Mouse (Mus musculus) left cerebral cortex, postnatal 14 days (tissue): ENCODE results near the gene Hes1. TPM values are rescaled to one million over a fixed set of nuclear protein-coding genes. Genes with fewer than 3 reads are reported as not detected.

ENCODE experiments used
- DNase-seq, 2 experiments: peaks; one replicate each; pipeline ENCODE4 v3.0.0; 2021 to 2022; ENCODE audit warnings: low spot score in 2 of 2, mixed read lengths in 1 of 2
- intact Hi-C: fragments of 180-260 bp; cut with DNase I; formaldehyde crosslinking; loops from one replicate; pipeline ENCODE4 v1.15.1; 2025
- total RNA-seq, 2 experiments: library from RNA; stranded (reverse); gene quantifications; 2 replicates each; pipeline ENCODE4 v1.2.3; 2021

Hes1 gene
- total RNA-seq, 2 experiments from 2014 or later = 13.5 to 18.3 TPM

GRCm38 (mm10) chr16:30047010-30047409 is 17.2 kb upstream of the Hes1 start:
- intact Hi-C loops = no loop called here

GRCm38 (mm10) chr16:30047421-30047831 is 16.8 kb upstream of the Hes1 start:
- DNase-seq = no peak
- intact Hi-C loops = no loop called here

More at GRCm38 (mm10) chr16:30047010-30047409, 17.2 kb upstream of the Hes1 start:
- DNase-seq = no peak

DNA sequence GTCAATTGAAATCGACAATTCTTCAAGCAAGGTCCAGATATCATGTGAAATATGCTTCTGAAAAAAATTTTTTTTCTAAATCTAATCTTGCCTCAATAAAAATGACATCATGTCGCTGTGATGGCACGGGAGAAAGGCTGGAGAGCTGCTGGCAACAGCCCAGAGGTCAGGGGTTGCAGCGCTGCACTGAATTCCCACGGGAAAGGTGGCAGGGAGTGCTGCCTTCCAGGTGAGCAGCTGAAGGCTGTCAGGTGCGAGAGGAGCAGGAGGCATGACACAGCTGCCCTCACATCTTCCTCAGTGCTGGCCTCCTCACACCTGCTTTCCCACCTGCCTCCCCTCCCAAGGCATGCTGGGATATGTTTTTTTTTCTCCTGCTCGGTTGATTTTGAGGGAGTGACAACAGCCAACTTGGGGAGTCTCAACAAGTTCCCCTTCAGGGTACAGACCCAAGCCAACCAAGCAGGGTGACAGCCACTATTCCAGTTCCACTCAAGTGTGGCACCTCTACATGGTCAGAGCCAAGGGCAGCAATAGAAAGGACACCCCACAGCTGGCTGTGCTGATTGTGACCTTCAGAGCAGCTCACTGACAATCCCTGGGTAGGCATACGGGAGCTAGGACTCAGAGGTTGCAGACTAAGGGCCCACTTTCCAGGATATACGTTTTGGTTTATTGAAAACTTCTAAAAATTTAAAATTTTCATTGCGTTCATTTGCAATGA is 13.3 kb upstream of the Hes1 start:
- intact Hi-C loops = no loop called here

GRCm38 (mm10) chr16:30052271-30052670 is 11.9 kb upstream of the Hes1 start:
- intact Hi-C loops = no loop called here
- no peak for DNase-seq

More for the DNA sequence above, 13.3 kb upstream of the Hes1 start:
- DNase-seq = no peak

DNA sequence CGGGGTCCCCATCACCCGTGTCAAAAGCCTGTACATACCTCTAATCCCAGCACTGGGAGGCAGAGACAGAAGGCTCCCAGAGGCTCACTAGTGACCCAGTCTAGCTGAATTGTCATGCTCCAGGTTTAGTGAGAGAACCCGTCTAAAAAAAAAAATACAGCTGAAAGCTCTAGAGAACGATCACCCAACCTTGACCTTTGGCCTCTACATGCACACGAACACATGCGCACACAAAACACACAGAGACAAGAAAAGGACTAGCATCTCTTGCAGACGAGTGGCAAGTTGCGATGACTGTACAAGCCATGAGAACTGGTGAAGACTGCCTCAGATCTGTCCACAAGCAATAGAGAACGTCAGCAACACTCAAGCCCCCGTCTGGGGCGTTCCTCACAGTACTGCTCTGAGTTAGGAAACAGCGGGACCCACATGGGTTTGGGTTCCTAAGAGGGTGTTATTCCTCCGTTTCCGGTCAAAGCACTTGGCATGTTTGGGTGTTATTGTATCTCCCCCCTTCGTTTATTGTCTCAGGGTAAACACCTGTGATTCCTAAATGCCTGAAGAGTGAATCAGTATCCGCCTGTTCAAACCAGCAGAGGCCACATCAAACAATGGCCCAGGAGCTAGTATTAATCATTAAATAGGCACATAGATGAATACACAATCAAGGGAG is 11.2 kb upstream of the Hes1 start:
- intact Hi-C loops = no loop called here

DNA sequence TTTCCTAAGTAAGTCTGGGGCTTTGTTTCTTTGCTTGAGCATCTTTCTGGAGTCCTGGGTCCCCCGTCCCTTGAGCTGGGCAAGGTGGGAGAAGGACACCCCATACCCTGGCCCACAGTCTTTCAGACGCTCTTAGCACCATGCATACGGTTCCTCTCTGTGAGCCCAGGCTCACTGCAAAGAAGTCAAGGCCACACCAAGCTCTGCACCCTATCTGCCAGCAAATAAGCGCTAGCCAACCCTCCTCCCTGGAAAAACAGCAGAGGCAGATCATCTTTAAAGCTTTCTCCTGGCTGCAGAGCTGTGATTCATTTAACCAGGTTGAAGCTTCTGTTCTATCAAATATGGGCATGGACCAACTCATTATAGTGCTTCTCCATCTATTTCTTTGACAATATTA is 9.6 kb upstream of the Hes1 start:
- intact Hi-C loops = no loop called here
- DNase-seq = no peak

More for the DNA sequence above, 11.2 kb upstream of the Hes1 start:
- no peak for DNase-seq

DNA sequence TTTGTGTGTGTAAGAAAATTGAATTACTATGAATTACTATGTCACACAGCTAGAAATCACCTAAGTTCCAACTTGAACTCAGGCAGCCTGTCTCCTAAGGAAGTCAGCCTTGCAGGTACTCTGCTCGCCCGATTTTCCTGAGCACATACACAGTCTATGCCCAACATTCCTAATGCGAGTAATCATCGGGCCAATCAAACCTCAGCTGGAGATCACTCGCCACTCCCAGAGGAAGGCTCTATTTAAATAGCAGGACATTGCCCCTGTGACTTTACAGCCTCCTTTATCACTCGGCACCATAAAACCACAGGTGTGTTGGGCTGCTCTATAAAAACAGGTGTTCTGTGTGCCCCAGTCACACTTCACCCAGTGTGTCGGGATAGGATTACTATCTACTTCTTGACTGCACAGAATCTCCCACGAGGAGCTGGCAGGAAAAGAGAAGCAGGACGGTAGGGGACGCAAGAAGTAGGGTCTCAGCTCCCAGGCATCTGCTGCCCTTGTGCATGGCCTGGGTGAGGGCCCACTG is 8.8 kb upstream of the Hes1 start:
- DNase-seq = no peak
- intact Hi-C loops = no loop called here

GRCm38 (mm10) chr16:30055927-30056326 is 8.3 kb upstream of the Hes1 start:
- intact Hi-C loops = no loop called here
- DNase-seq = no peak

GRCm38 (mm10) chr16:30056906-30057305 is 7.3 kb upstream of the Hes1 start:
- intact Hi-C loops = no loop called here
- DNase-seq = no peak

DNA sequence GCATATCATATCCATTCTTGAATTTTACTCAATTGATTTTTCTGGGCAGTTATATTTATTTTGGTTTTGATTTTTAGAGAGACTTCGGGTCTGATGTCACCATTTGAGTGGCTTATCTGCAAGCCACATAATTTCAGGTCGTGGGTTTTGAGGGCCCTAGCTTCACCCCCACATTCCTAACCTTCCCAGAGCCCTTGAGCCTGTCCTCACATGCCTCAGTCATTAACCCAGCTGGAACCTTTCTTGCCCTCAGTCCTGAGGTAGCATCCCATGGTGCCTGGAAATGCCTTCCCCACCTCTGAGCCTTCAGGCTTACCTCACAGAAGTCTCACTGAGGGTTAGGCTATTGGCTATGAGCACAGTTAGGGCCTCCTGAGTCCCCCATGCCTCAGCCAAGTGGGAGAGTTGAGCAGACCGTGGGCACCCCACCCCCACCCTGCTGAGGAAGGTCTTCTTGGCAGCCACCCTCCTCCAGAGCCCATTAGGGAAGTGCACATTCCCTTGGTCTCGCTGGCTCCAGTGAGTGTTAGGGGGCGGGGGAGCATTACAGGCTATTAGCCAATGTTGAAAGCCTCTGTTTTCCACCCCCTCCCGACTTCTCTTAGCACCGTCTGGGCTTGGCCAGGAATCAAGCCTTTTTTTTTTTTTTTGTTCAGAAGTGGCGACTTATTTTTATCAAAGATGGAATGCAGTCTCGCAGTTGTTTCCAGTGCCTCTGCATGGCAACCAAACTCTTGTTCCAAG is 5.0 kb upstream of the Hes1 start:
- intact Hi-C loops = no loop called here
- DNase-seq = peak; percentile 58 to 85

- DNase-seq = peak; percentile 15 to 31
Measured at GRCm38 (mm10) chr16:30060412-30060811, 3.8 kb upstream of the Hes1 start.

GRCm38 (mm10) chr16:30062242-30063030 is 1.7 kb upstream of the Hes1 start:
- intact Hi-C loops = loop anchor here (10.0 kb wide), 1 partner anchor 408 kb away; no protein-coding TSS in a partner anchor
- peak in 1 of 2 experiments; percentile 29 for DNase-seq

More at GRCm38 (mm10) chr16:30060412-30060811, 3.8 kb upstream of the Hes1 start:
- intact Hi-C loops = loop anchor here (10.0 kb wide), 1 partner anchor 406 kb away; no protein-coding TSS in a partner anchor

- peak; percentile 53 to 55 for DNase-seq
- intact Hi-C loops = loop anchor here (10.0 kb wide), 1 partner anchor 408 kb away; no protein-coding TSS in a partner anchor
Measured at GRCm38 (mm10) chr16:30063121-30063881, 883 bp upstream of the Hes1 start.

- intact Hi-C loops = loop anchor here (2.0 to 10.0 kb wide), 3 partner anchors 56 to 410 kb away; no protein-coding TSS in a partner anchor
Measured at GRCm38 (mm10) chr16:30064613-30065012, 429 bp downstream of the Hes1 start.

DNA sequence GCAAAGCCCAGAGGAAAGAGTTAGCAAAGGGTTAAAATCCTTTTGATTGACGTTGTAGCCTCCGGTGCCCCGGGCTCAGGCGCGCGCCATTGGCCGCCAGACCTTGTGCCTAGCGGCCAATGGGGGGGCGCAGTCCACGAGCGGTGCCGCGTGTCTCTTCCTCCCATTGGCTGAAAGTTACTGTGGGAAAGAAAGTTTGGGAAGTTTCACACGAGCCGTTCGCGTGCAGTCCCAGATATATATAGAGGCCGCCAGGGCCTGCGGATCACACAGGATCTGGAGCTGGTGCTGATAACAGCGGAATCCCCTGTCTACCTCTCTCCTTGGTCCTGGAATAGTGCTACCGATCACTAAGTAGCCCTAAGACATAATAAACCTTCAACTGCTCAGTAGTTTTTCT is 893 bp downstream of the Hes1 start:
- intact Hi-C loops = loop anchor here (2.0 to 10.0 kb wide), 3 partner anchors 56 to 410 kb away; no protein-coding TSS in a partner anchor

More at GRCm38 (mm10) chr16:30064613-30065012, 429 bp downstream of the Hes1 start:
- DNase-seq = no peak

GRCm38 (mm10) chr16:30065537-30066183 is 1.5 kb downstream of the Hes1 start:
- DNase-seq = peak; percentile 9 to 25
- intact Hi-C loops = loop anchor here (2.0 to 10.0 kb wide), 7 partner anchors 57 to 411 kb away; no protein-coding TSS in a partner anchor

More for the DNA sequence above, 893 bp downstream of the Hes1 start:
- peak; percentile 90 to 96 for DNase-seq

DNA sequence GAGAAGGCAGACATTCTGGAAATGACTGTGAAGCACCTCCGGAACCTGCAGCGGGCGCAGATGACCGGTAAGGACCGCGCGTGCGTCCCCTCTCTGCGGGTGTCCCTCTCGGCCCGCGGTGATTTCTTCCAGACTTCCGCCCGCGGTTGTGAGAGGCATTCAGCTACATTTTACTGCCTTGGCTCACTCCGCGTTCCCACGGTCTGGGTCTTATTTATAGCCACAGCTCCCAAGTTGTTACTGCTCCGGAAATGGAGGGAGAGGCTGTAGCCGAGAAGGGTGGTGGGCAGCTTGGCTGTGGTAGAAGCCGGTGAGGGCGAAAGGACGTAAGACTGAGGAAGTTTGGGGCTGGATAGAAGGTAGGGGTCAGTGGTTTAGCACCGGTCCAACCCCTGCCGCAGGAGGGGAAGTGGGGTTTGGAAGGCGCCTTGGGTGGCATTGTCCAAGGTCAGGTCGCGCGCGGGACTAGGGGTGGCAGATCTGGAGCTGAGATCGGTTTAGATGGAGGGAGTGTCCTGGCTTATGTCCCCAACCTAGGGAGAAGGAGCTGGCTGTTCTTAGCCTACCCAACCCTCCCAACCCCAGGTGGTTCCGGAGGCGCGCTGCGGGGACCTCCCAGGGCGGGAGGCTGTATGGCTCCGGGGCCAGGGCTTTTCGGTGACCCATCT is 2.1 kb downstream of the Hes1 start:
- intact Hi-C loops = loop anchor here (2.0 to 10.0 kb wide), 6 partner anchors 119 to 412 kb away; no protein-coding TSS in a partner anchor
- peak; percentile 63 to 67 for DNase-seq
